Mouse (Mus musculus) heart, adult 2 months (tissue): ENCODE measurements around the gene Pacs1.

ENCODE experiments used
- CTCF ChIP-seq: fragments of 200-600 bp; IDR thresholded peaks from 2 replicates; pipeline ENCODE4 v1.8.1; 2022; ENCODE audit warnings: antibody characterized with exemption, mild to moderate bottlenecking, moderate library complexity
- EP300 ChIP-seq: fragments of 200-500 bp; IDR thresholded peaks from 2 replicates; pipeline ENCODE4 v1.6.1; 2011; ENCODE audit warnings: low read depth, low read length, control low read depth; ENCODE audit not compliant: insufficient read depth
- POLR2A ChIP-seq: fragments of 200-500 bp; IDR thresholded peaks from 2 replicates; pipeline ENCODE4 v1.6.1; 2011; ENCODE audit warnings: mild to moderate bottlenecking, low read depth, low read length, control low read depth; ENCODE audit not compliant: insufficient read depth

DNA sequence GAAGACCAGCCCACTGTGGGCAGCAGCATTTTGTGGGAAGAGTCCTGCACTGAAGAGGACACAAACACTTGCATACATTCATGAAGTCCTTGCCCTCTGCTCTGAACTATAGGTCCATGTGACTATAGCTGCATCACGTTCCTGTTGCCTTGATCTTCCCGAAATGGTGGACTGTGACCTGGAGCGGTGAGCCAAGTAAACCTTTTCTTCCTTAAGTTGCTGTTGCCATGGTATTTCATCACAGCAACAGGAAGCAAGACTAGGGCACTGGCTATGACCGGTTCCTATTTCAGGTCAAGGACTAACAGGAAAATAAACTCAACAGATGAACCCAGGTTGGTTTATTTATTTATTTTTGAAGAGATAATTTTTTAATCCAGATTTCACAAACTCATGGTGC is 141.7 kb downstream of the Pacs1 start:
- no peak for TF ChIP-seq POLR2A
- no peak for TF ChIP-seq CTCF
- no peak for TF ChIP-seq EP300
